ENCODE assay signal across 8 mouse cellular contexts in genomic region chr3:14667126-14667525, GRCm38 (mm10). TPM values are rescaled to one million over a fixed set of nuclear protein-coding genes. Genes with fewer than 3 reads are reported as not detected.
DNase-seq lines count a peak whose midpoint lies in the region; ATAC-seq and TF ChIP-seq lines count a peak whose summit lies in the region.

No protein-coding gene starts in this region.

- no peak for TF ChIP-seq EP300 in liver, embryonic 14.5 days (IDR thresholded peaks at IDR 0.05; ENCODE audit: low read depth)

- H3K36me3 ChIP-seq in spleen, adult 2 months (ENCODE audit: control insufficient read depth, insufficient read depth, low read length) = no peaks in the 10 kb centered on the region
- H3K36me3 ChIP-seq in intestine, embryonic 15.5 days = no peaks in the 10 kb centered on the region
- no peaks in the 10 kb centered on the region for H3K36me3 ChIP-seq in liver, embryonic 14.5 days (replicated peaks; ENCODE audit: control insufficient read depth, insufficient read depth, low read depth)

- no peaks in the 10 kb centered on the region for H3K27me3 ChIP-seq in spleen, adult 2 months (ENCODE audit: control insufficient read depth, insufficient read depth, low read length)
- no peaks in the 10 kb centered on the region for H3K27me3 ChIP-seq in intestine, embryonic 15.5 days (replicated peaks)
- H3K27me3 ChIP-seq in liver, embryonic 14.5 days (ENCODE audit: control insufficient read depth, insufficient read depth, low read length) = no peaks in the 10 kb centered on the region

- H3K27ac ChIP-seq in spleen, adult 2 months (ENCODE audit: insufficient read depth, low read length) = no peak overlapping the region
- no peak overlapping the region for H3K27ac ChIP-seq in intestine, embryonic 15.5 days
- no peak overlapping the region for H3K27ac ChIP-seq in liver, embryonic 14.5 days

- no peaks in the 10 kb centered on the region for H3K4me1 ChIP-seq in spleen, adult 2 months (ENCODE audit: control insufficient read depth, insufficient read depth, insufficient read length)
- H3K4me1 ChIP-seq in intestine, embryonic 15.5 days (replicated peaks) = no peaks in the 10 kb centered on the region
- no peaks in the 10 kb centered on the region for H3K4me1 ChIP-seq in liver, embryonic 14.5 days (replicated peaks; ENCODE audit: control insufficient read depth in 2 of 2, insufficient read depth in 2 of 2, low read length in 1 of 2)

- no peak overlapping the region for H3K9ac ChIP-seq in intestine, embryonic 15.5 days
- H3K9ac ChIP-seq in liver, embryonic 14.5 days (replicated peaks) = no peak overlapping the region

- 52% methylated on average over 2 of the region's 2 CpGs for WGBS in spleen, adult 2 months
- WGBS in intestine, embryonic 15.5 days = 49% methylated on average over 2 of the region's 2 CpGs
- 34% methylated on average over 2 of the region's 2 CpGs for WGBS in liver, embryonic 14.5 days (ENCODE audit: insufficient replicate concordance)

- H3K9me3 ChIP-seq in intestine, embryonic 15.5 days = no peaks in the 10 kb centered on the region
- no peaks in the 10 kb centered on the region for H3K9me3 ChIP-seq in liver, embryonic 14.5 days (ENCODE audit: control insufficient read depth, low read length)

- no peak overlapping the region for H3K4me3 ChIP-seq in spleen, adult 2 months (ENCODE audit: extremely low read depth, insufficient read depth, insufficient read length)
- H3K4me3 ChIP-seq in intestine, embryonic 15.5 days (replicated peaks) = no peak overlapping the region
- no peak overlapping the region for H3K4me3 ChIP-seq in liver, embryonic 14.5 days (ENCODE audit: insufficient read depth in 1 of 2, low read depth in 2 of 2, low read length in 2 of 2)

- ATAC-seq in cerebellum, adult (ENCODE audit: insufficient number of reproducible peaks, low FRiP score, low TSS enrichment) = peak; percentile 52; the same call in 1 of the 2 replicates
- ATAC-seq in intestine, embryonic 15.5 days = peak; percentile 65; the same call in 1 of the 2 replicates
- ATAC-seq in liver, embryonic 14.5 days (ENCODE audit: insufficient read depth) = no peak

- no peak overlapping the region for H3K4me2 ChIP-seq in intestine, embryonic 15.5 days (replicated peaks)
- no peak overlapping the region for H3K4me2 ChIP-seq in liver, embryonic 14.5 days (ENCODE audit: low read depth)

- no peak for TF ChIP-seq POLR2A in spleen, adult 2 months (IDR thresholded peaks at IDR 0.05; ENCODE audit: low read depth, low read length)

- TF ChIP-seq CTCF in spleen, adult 2 months (IDR thresholded peaks at IDR 0.05; ENCODE audit: extremely low read depth, insufficient read depth, insufficient read length, insufficient replicate concordance) = peak; percentile 62; the same call in 1 of the 2 replicates
- peak; percentile 62 for TF ChIP-seq CTCF in liver, embryonic 14.5 days (IDR thresholded peaks at IDR 0.05; ENCODE audit: low read depth)

- DNase-seq in cerebellum, adult 11-12 months = no peak
- DNase-seq in spleen, adult 2 months (ENCODE audit: low read depth in 1 of 2, low spot score in 2 of 2) = peak in 1 of 2 experiments; percentile 26
- DNase-seq in spleen, postnatal 4 days (ENCODE audit: low spot score in 2 of 2) = no peak
- peak; percentile 59 to 61 for DNase-seq in cerebellum, postnatal 14 days
- peak in 1 of 3 experiments; percentile 5 for DNase-seq in liver, embryonic 14.5 days (ENCODE audit: low read depth in 3 of 3, low spot score in 3 of 3)
- DNase-seq in retina, postnatal 7 days (ENCODE audit: low read depth, low spot score) = peak; percentile 21

RNA-seq across cellular contexts. Expression of gene Car13, which starts 25.6 kb away (rescaled TPM):
- 0.58 and 0.90 TPM in 2 replicates for polyA plus RNA-seq in spleen, adult 2 months (2012; rRNA removed)
- polyA plus RNA-seq in intestine, embryonic 15.5 days (2015; fragmentation: Nextera tagmentation; extraction: Ambion mirVana) = 16.2 and 16.6 TPM in 2 replicates
- 1.1 and 1.8 TPM in 2 replicates for polyA plus RNA-seq in liver, embryonic 14.5 days (2012; rRNA removed)
- polyA plus RNA-seq in liver, embryonic 14.5 days (2014; fragmentation: Nextera tagmentation; extraction: Ambion mirVana) = 2.0 and 2.2 TPM in 2 replicates

RNA-seq across cellular contexts. Expression of gene 1810022K09Rik, which starts 56.0 kb away (rescaled TPM):
- polyA plus RNA-seq in spleen, adult 2 months (2012; rRNA removed) = 1.5 and 2.6 TPM in 2 replicates
- polyA plus RNA-seq in intestine, embryonic 15.5 days (2015; fragmentation: Nextera tagmentation; extraction: Ambion mirVana) = 441 and 536 TPM in 2 replicates
- polyA plus RNA-seq in liver, embryonic 14.5 days (2012; rRNA removed) = 31.7 and 81.8 TPM in 2 replicates
- polyA plus RNA-seq in liver, embryonic 14.5 days (2014; fragmentation: Nextera tagmentation; extraction: Ambion mirVana) = 269 and 289 TPM in 2 replicates

Comparison
In these comparisons a context has a peak if more than half of its experiments do, and no peak if none do; other contexts are left out.
1. DNase-seq: peak in cerebellum, postnatal 14 days (2 of 2) and retina, postnatal 7 days (single experiment); none in cerebellum, adult 11-12 months (single experiment) and spleen, postnatal 4 days (0 of 2).